ENCODE assay signal across 8 mouse cellular contexts in the genomic region with DNA sequence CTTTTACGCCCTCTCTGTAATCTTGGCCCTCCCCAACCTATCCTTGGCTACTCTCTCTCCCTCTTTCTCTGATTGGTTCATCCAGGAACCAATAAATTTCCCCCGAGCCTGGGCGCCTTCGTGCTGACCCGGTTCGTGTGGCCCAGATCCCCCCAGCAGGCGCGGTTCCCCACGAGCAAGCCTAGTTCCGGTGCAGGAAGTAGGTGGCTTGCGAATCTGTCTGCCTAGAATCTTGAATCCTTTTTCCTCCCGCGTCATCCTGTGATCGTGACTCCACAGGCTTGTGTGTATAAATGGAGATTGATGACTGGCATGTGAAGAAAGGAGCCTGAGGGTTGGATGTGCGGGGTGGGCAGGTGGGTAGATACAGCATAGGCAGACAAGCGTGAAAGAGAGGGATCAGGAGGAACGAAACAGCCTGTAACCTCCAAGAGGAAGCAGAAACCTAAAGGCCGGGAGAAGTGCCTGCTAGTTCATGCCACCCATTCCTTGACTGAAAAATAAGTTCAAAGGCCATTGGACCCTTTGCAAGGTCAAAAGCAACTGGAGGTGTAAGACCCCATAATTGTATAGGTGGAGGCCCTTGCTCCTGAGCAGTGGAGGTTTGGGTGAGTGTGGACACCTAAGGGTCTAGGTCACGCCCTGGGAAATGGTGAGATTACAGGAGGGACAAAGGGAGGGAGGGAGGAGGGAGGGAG. TPM values are rescaled to one million over a fixed set of nuclear protein-coding genes. Genes with fewer than 3 reads are reported as not detected.
DNase-seq lines count a peak whose midpoint lies in the region; ATAC-seq and TF ChIP-seq lines count a peak whose summit lies in the region.

No protein-coding gene starts in this region.

- no peak overlapping the region for H3K9ac ChIP-seq in forebrain, embryonic 11.5 days (ENCODE audit: low read length)
- no peak overlapping the region for H3K9ac ChIP-seq in liver, embryonic 14.5 days (replicated peaks)

- H3K27me3 ChIP-seq in forebrain, embryonic 11.5 days (ENCODE audit: control insufficient read depth, insufficient read depth, low read length): peaks cover 7% of the 10 kb centered on the region
- peaks cover 29% of the 10 kb centered on the region for H3K27me3 ChIP-seq in liver, embryonic 14.5 days (ENCODE audit: control insufficient read depth, insufficient read depth, low read length)

- WGBS in forebrain, embryonic 11.5 days: 1% methylated on average over 18 of the region's 19 CpGs
- 8% methylated on average over 19 of the region's 19 CpGs for WGBS in large intestine, adult 2 months
- 4% methylated on average over 18 of the region's 19 CpGs for WGBS in liver, embryonic 14.5 days (ENCODE audit: insufficient replicate concordance)

- H3K4me1 ChIP-seq in forebrain, embryonic 11.5 days (replicated peaks; ENCODE audit: control insufficient read depth, insufficient read depth, low read length): peaks cover 6% of the 10 kb centered on the region; the same call in 1 of the 2 replicates
- no peaks in the 10 kb centered on the region; a peak in 1 of 4 replicates for H3K4me1 ChIP-seq in liver, embryonic 14.5 days (replicated peaks; ENCODE audit: control insufficient read depth in 2 of 2, insufficient read depth in 2 of 2, low read length in 1 of 2)

- no peak for ATAC-seq in forebrain, embryonic 11.5 days (replicated peaks; ENCODE audit: low FRiP score)
- ATAC-seq in liver, embryonic 14.5 days (ENCODE audit: insufficient read depth): no peak

- H3K4me3 ChIP-seq in forebrain, embryonic 11.5 days (ENCODE audit: low read depth, low read length): peak overlapping the region; percentile 70
- peak overlapping the region in 1 of 2 experiments; percentile 54; a peak in 2 of 4 replicates for H3K4me3 ChIP-seq in liver, embryonic 14.5 days (ENCODE audit: insufficient read depth in 1 of 2, low read depth in 2 of 2, low read length in 2 of 2)

- no peaks in the 10 kb centered on the region for H3K36me3 ChIP-seq in forebrain, embryonic 11.5 days (ENCODE audit: control insufficient read depth, insufficient read depth, low read length)
- no peaks in the 10 kb centered on the region for H3K36me3 ChIP-seq in liver, embryonic 14.5 days (replicated peaks; ENCODE audit: control insufficient read depth, insufficient read depth, low read depth)

- TF ChIP-seq EP300 in liver, embryonic 14.5 days (IDR thresholded peaks at IDR 0.05; ENCODE audit: low read depth): no peak

- no peak overlapping the region for H3K27ac ChIP-seq in forebrain, embryonic 11.5 days (ENCODE audit: low read depth, low read length)
- no peak overlapping the region for H3K27ac ChIP-seq in liver, embryonic 14.5 days

- no peaks in the 10 kb centered on the region for H3K9me3 ChIP-seq in forebrain, embryonic 11.5 days (ENCODE audit: control insufficient read depth, low read length)
- no peaks in the 10 kb centered on the region for H3K9me3 ChIP-seq in liver, embryonic 14.5 days (ENCODE audit: control insufficient read depth, low read length)

- no peak for TF ChIP-seq CTCF in liver, embryonic 14.5 days (IDR thresholded peaks at IDR 0.05; ENCODE audit: low read depth)

- peak; percentile 8 to 41 for DNase-seq in urinary bladder, adult 18-20 months (ENCODE audit: low spot score in 2 of 2)
- DNase-seq in urinary bladder, adult 2 months (ENCODE audit: low spot score): no peak
- peak; percentile 56 for DNase-seq in forebrain, embryonic 11.5 days (ENCODE audit: low spot score)
- DNase-seq in heart, postnatal 4 days: peak; percentile 9
- peak; percentile 42 for DNase-seq in large intestine, adult 2 months (ENCODE audit: low read depth, low spot score)
- no peak for DNase-seq in liver, embryonic 14.5 days (ENCODE audit: low read depth in 3 of 3, low spot score in 3 of 3)
- peak; percentile 41 for DNase-seq in neural tube, embryonic 10.5 days (ENCODE audit: extremely low spot score, low spot score)
- DNase-seq in thymus, postnatal 4 days: peak; percentile 63

- H3K4me2 ChIP-seq in forebrain, embryonic 11.5 days (ENCODE audit: low read depth, low read length, severe bottlenecking): peak overlapping the region; percentile 97
- peak overlapping the region; percentile 58 for H3K4me2 ChIP-seq in liver, embryonic 14.5 days (ENCODE audit: low read depth)

RNA-seq across cellular contexts. Expression of gene Ppm1h, which starts 2.0 kb away (rescaled TPM):
- polyA plus RNA-seq in urinary bladder, adult 2 months (2012; rRNA removed): 20.9 and 23.1 TPM in 2 replicates
- polyA plus RNA-seq in forebrain, embryonic 11.5 days (2014; fragmentation: Nextera tagmentation; extraction: Ambion mirVana): 3.6 and 4.1 TPM in 2 replicates
- 1 to 10 TPM; 8.1 to 8.3 TPM for total RNA-seq in heart, postnatal 4 days (2021)
- polyA plus RNA-seq in large intestine, adult 2 months (2012; rRNA removed): 10.4 and 14.2 TPM in 2 replicates
- polyA plus RNA-seq in liver, embryonic 14.5 days (2012; rRNA removed): 0.57 and 0.60 TPM in 2 replicates
- 1.5 TPM in 2 replicates for polyA plus RNA-seq in liver, embryonic 14.5 days (2014; fragmentation: Nextera tagmentation; extraction: Ambion mirVana)

Comparison
In these comparisons a context has a peak if more than half of its experiments do, and no peak if none do; other contexts are left out.
1. DNase-seq: peak in urinary bladder, adult 18-20 months (2 of 2), forebrain, embryonic 11.5 days (single experiment), heart, postnatal 4 days (single experiment), large intestine, adult 2 months (single experiment), neural tube, embryonic 10.5 days (single experiment) and thymus, postnatal 4 days (single experiment); none in urinary bladder, adult 2 months (single experiment) and liver, embryonic 14.5 days (0 of 3).